In the genomic region with DNA sequence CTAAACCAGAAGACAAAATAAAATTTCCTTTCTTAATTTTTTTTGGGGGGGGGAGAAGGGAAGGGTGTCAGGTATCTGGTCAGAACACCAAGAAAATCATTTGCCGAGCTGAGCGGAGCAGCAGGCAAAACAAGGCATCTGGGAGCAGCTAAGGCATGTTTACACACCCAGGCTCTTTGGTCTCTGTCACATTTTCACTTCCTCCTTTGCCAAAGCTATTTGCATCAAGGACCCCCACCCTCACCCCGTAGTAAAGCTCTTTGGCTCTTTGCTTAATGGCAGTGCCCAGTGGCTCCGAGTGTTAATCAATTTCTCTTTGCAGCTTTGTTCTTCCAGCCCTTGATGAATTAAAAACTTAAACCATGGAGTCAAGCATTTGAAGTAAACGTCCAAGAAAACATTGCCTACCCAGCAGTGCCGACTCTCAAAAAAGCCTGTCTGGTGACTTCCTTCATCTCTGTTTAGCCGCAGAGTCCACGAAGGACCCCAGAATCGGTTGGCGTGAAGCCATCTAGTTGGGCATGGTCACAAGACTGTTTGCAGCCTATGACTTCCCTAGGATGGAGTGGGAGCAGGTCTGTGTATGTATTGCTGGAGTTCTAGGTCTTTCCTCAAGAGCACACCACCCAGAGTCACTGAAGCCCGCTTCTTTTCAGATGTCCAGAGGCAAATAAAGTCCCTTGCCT, we compare ENCODE assay signal across 15 mouse cellular contexts. TPM values are rescaled to one million over a fixed set of nuclear protein-coding genes. Genes with fewer than 3 reads are reported as not detected.
A peak's percentile ranks its signal among the peaks of the same experiment; 100 is the strongest.
DNase-seq lines count a peak whose midpoint lies in the region; ATAC-seq and TF ChIP-seq lines count a peak whose summit lies in the region.
"Had no signal": no experiment of that assay in that cellular context is flagged by ENCODE, and none has a peak within 500 bp of the region (broad histone marks: within the 10 kb centered on the region; RNA-seq: fewer than 3 reads in every experiment).

No protein-coding gene starts in this region.

- no peak overlapping the region for H3K4me2 ChIP-seq in forebrain, embryonic 14.5 days (ENCODE audit: low read length)
- H3K4me2 ChIP-seq: neural tube, embryonic 13.5 days had no signal

- no peaks in the 10 kb centered on the region for H3K36me3 ChIP-seq in forebrain, embryonic 14.5 days (ENCODE audit: control insufficient read depth, insufficient read depth, low read length)
- H3K36me3 ChIP-seq: neural tube, embryonic 13.5 days had no signal

- H3K4me1 ChIP-seq in bone marrow, adult 2 months (ENCODE audit: control insufficient read depth, insufficient read depth, low read length) = no peaks in the 10 kb centered on the region
- no peaks in the 10 kb centered on the region for H3K4me1 ChIP-seq in forebrain, embryonic 14.5 days (ENCODE audit: control insufficient read depth, insufficient read depth, low read length)
- H3K4me1 ChIP-seq: neural tube, embryonic 13.5 days had no signal

- H3K4me3 ChIP-seq in left cerebral cortex, adult 2 months = no peak overlapping the region
- H3K4me3 ChIP-seq in bone marrow, adult 2 months (replicated peaks; ENCODE audit: control insufficient read depth, low read depth, low read length) = no peak overlapping the region
- no peak overlapping the region for H3K4me3 ChIP-seq in forebrain, embryonic 14.5 days (ENCODE audit: low read depth, low read length)
- H3K4me3 ChIP-seq: neural tube, embryonic 13.5 days had no signal

- no peak overlapping the region for H3K9ac ChIP-seq in forebrain, embryonic 14.5 days (ENCODE audit: low read length)
- H3K9ac ChIP-seq: forebrain, postnatal 0 days; liver, postnatal 0 days; neural tube, embryonic 13.5 days had no signal

- no peak for ATAC-seq in forebrain, embryonic 14.5 days
- ATAC-seq: forebrain, postnatal 0 days; inflammation-experienced regulatory T-cells, adult 6 months; liver, postnatal 0 days had no signal

- H3K27ac ChIP-seq in left cerebral cortex, adult 2 months = no peak overlapping the region
- H3K27ac ChIP-seq in bone marrow, adult 2 months (ENCODE audit: control insufficient read depth, insufficient read depth, low read depth, low read length, poor library complexity) = peak overlapping the region; percentile 24; the same call in 1 of the 2 replicates
- H3K27ac ChIP-seq in forebrain, embryonic 14.5 days (ENCODE audit: low read depth, low read length) = no peak overlapping the region
- H3K27ac ChIP-seq: neural tube, embryonic 13.5 days had no signal

- DNase-seq in left cerebral cortex, postnatal 10 days (ENCODE audit: extremely low spot score in 1 of 2, low spot score in 2 of 2) = peak; percentile 4 to 46
- no peak for DNase-seq in left cerebral cortex, adult 2 months (ENCODE audit: extremely low spot score in 1 of 2, low spot score in 2 of 2)
- DNase-seq in A20 (ENCODE audit: low read depth, low spot score) = peak; percentile 66
- DNase-seq in right cerebral cortex, postnatal 14 days = peak; percentile 8
- no peak for DNase-seq in forebrain, embryonic 14.5 days (ENCODE audit: low spot score)
- no peak for DNase-seq in urinary bladder, postnatal 10 days (ENCODE audit: low spot score)
- DNase-seq: adrenal gland, postnatal 36 days; cerebellum, postnatal 25 days; forebrain, postnatal 0 days; kidney, postnatal 14 days; liver, postnatal 0 days; midbrain, embryonic 14.5 days had no signal

- no peak for TF ChIP-seq CTCF in left cerebral cortex, adult 2 months (IDR thresholded peaks at IDR 0.05)
- TF ChIP-seq CTCF in bone marrow, adult 2 months (IDR thresholded peaks at IDR 0.05; ENCODE audit: control insufficient read depth, insufficient read depth, low read length) = no peak

- 32% methylated on average over 11 of the region's 11 CpGs for WGBS in bone marrow, adult 2 months
- WGBS in forebrain, embryonic 14.5 days = 76% methylated on average over 11 of the region's 11 CpGs

- H3K27me3 ChIP-seq in forebrain, embryonic 14.5 days (replicated peaks; ENCODE audit: control insufficient read depth, insufficient read depth, low read length) = no peaks in the 10 kb centered on the region
- H3K27me3 ChIP-seq: neural tube, embryonic 13.5 days had no signal

- no peak for TF ChIP-seq POLR2A in bone marrow, adult 2 months (IDR thresholded peaks at IDR 0.05; ENCODE audit: borderline replicate concordance, control insufficient read depth, low read depth, low read length)

- intact Hi-C loops in left cerebral cortex, postnatal 10 days (cut with DNase I) = no loop called here
- intact Hi-C loops in left cerebral cortex, adult 2 months (cut with DNase I) = no loop called here

- no peaks in the 10 kb centered on the region for H3K9me3 ChIP-seq in forebrain, embryonic 14.5 days (replicated peaks; ENCODE audit: control insufficient read depth, low read length)
- H3K9me3 ChIP-seq: neural tube, embryonic 13.5 days had no signal

RNA-seq across cellular contexts. Expression of a gene that starts 35.2 kb away (rescaled TPM):
- total RNA-seq in left cerebral cortex, postnatal 10 days (2021) = 10 to 100 TPM; 24.8 to 25.8 TPM
- total RNA-seq in left cerebral cortex, adult 2 months (2021) = 10 to 100 TPM; 33.4 to 38.0 TPM
- polyA plus RNA-seq in bone marrow, adult 2 months (2011; ENCODE audit: insufficient read depth, insufficient read length, low replicate concordance, missing spikeins) = 9.0 and 13.6 TPM in 2 replicates
- 17.5 and 18.8 TPM in 2 replicates for polyA plus RNA-seq in forebrain, embryonic 14.5 days (2014; fragmentation: Nextera tagmentation; extraction: Ambion mirVana)

Comparison
In these comparisons a context has a peak if more than half of its experiments do, and no peak if none do; other contexts are left out.
1. DNase-seq: peak in left cerebral cortex, postnatal 10 days (2 of 2), A20 (single experiment) and right cerebral cortex, postnatal 14 days (single experiment); none in left cerebral cortex, adult 2 months (0 of 2), forebrain, embryonic 14.5 days (single experiment) and urinary bladder, postnatal 10 days (single experiment).